Mouse (Mus musculus) A20 (cell line): ENCODE measurements around the gene Necab3.
A peak's percentile ranks its signal among the peaks of the same experiment; 100 is the strongest.

Source experiments
- DNase-seq: peaks from one replicate; pipeline ENCODE4 v3.0.0-alpha.2; 2011; ENCODE audit warnings: low read depth, low spot score

Necab3 gene

GRCm38 (mm10) chr2:154572996-154573395 is 14.3 kb upstream of the Necab3 start:
- DNase-seq, result no peak

- DNase-seq, result no peak
These were observed 13.3 kb upstream of the Necab3 start for GRCm38 (mm10) chr2:154571976-154572375.

DNA sequence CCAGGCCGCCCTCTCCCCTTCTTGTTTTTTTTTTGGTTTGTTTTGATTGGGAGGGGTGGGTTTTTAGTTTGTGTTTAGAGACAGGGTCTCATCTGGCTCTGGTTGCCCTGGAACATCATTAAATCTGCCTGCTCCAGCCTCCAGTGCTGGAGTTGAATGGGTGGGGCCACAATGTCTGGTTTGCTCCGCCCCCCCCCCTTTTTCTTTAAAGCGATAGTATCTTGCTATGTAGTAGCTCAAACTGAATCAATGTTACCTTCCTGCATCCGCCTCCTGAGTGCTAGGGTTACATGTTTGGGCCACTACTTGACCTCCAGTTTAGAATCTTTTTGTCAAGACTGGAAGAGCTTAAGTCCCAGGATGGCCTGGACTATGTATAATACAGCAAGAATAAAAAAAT is 12.6 kb upstream of the Necab3 start:
- DNase-seq, result peak; percentile 61

GRCm38 (mm10) chr2:154570666-154571065 is 12.0 kb upstream of the Necab3 start:
- DNase-seq, result peak; percentile 66

GRCm38 (mm10) chr2:154569836-154570286 is 11.2 kb upstream of the Necab3 start, which contains the start of gene E2f1:
Gene E2f1, minus strand, starts transcription at chr2:154569892.
- peak; percentile 99 for DNase-seq

GRCm38 (mm10) chr2:154569071-154569748 is 10.5 kb upstream of the Necab3 start:
- DNase-seq, result peak; percentile 92

- no peak for DNase-seq
These were observed 9.8 kb upstream of the Necab3 start for GRCm38 (mm10) chr2:154568329-154569070.

DNA sequence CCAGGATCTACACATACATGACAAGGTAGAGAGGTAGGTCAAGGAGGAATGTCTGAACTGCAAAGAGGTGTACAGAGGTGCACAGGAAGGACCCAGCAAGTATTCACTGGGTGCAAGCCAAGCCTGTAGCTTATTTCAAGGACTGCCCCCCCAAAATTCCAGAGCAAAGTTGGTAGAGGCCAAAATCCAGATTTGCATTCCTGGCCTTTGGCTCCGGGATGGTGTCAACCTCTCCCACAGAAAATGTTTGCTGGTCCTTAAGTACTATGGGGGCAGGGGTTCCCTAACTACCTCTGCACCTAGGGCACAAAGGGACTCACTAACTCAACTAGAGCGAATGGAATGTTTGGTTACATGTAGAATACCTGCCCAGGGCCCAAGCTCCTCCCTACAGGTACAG is 9.1 kb upstream of the Necab3 start:
- DNase-seq, result no peak

DNA sequence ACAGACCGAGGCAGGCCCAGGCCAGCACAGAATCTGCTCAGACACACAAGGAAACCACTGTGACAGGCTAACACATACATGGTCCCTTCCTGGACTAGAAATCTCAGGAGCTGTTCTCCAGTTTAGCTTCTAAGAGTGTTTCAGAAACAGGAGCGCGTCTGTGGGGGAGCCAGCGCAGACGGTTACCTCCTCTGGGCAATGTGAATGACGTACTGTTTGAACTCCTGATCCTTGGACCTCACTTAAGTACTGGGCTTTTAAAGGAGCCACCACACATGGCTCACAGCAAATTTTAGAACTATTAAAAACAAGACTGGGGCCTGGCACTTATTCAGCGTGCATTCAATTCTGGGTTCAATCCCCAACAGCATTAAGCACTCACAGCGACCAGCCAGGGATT is 8.0 kb upstream of the Necab3 start:
- DNase-seq, result no peak

- no peak for DNase-seq
These were observed 6.9 kb upstream of the Necab3 start for GRCm38 (mm10) chr2:154565562-154565961.

DNA sequence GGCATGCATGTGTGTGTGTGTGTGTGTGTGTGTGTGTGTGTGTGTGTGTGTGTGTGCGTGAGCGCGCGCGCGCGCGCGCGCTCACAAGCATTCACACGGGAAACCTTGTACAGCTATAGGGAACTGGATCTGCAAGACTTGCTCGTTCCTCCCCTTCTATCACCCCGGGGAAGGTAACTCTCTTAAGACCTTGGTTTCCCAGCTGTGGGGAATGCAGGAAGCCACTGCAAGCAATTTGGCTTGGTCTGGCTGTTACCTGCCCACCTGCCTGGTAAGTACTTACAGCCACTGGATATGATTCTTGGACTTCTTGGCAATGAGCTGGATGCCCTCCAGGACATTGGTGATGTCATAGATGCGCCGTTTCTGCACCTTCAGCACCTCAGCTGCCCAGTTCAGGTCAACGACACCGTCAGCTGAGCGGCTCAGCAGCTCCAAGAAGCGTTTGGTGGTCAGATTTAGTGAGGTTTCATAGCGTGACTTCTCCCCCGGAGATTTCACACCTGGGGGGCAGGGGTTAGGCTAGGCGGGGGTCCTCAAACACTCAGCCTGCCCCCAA is 5.0 kb upstream of the Necab3 start:
- no peak for DNase-seq

DNA sequence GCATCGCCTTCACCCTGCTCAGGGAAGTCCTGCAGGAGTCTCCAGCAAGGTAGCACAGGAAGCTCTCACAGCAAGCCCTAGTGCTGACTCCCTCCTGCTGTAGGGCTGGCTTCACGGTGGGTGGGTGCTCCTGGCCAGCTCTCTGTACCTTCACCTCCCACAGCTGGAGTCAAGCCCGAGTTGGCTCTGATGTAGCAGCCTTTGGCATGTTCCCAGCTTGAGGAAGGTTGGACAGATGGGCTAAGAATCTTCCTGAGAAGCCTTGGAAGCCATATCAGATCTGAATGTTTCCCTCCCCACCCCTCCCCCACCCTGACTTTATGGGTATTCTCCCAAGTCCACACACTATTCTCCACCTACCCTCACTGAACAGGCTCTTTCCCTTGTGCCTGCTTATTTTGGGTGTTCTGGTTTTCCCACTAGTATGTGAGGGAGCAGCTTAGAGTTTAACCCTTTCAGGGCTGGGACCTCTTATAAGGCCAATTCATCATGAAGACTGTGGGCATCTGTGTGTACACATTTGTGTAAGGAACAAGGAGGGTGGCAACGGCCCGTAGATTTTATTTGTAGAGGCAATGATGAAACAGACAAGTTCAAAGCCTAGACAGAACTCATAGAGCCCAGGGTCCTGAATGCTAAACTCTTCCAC is 1.4 kb downstream of the Necab3 start:
- DNase-seq, result no peak

- no peak for DNase-seq
These were observed 3.5 kb downstream of the Necab3 start for GRCm38 (mm10) chr2:154555235-154555634.

DNA sequence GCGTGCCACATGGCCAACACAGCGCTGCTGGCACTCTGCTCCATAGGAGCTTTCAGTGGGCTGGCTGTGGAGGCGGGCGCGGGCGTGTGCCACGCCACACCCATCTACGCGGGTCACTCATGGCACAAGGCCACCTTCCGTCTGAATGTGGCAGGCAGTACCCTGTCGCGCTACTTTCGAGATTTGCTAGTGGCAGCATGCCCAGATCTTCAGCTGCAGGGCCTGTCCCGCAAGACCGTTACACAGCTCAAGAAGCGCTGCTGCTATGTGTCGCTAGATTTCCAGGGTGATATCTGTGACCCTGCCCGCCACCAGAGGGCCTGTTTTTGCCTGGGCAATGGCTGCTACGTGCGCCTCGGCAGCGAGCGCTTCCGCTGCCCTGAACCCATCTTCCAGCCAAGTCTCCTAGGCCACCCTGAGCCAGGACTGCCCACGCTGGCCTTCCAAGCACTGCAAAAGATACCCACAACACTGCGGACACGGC is 6.2 kb downstream of the Necab3 start:
- DNase-seq, result no peak

DNA sequence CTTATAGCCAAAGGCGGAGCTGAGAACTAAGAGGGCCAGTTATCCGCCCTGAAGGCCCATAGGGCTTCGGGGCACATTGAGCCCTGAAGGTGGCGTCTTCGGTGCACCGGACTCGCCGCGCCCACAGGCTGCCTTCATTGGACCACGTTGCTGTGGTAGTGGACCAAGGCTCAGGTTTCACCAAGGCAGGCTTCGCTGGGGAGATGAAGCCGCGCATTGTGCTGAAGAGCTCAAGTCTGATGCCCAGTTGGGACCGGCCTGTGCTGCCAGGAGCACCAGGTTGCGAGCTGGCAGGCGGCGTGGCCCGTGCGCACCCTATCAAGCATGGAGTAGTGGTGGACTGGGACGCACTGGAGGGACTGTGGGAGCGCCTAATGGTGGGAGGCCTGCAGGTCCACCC is 6.8 kb downstream of the Necab3 start:
- DNase-seq, result no peak

- no peak for DNase-seq
These were observed 7.2 kb downstream of the Necab3 start, which contains the start of gene Actl10 for GRCm38 (mm10) chr2:154551476-154551875. Gene Actl10, plus strand, starts transcription at chr2:154551776.

DNA sequence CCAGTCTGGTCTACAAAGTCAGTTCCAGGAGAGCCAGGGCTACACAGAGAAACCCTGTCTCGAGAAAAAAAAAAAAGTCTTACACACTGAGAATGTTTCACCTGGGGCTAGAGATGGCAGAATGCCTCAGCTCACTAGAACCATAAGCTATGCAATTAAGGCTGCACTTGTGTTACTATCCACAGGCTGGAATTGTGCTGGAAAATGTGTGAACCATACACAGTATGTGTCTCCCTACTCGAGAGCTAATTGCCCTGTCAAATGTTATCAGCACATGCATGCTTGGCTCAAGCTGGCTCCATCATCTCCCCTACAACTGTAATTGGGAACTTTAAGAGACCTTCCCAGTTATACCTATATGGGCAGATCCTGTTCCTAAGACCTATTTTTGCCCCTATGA is 7.8 kb downstream of the Necab3 start:
- DNase-seq, result no peak

DNA sequence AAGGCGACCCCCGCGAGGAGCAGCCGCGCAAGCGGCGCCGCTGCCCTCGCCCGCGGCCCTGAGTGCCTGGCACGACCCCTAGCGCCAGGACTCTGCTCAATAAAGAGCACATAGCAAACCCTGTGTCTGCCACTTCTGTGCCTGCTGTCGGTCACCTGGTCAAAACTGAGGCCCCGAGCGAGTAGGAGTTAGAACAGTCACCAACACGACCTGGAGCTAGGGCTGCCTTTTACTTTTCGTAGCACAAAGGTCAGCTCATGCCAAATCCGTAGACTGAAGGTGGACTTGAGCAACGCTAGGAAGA is 8.9 kb downstream of the Necab3 start:
- DNase-seq, result no peak

DNA sequence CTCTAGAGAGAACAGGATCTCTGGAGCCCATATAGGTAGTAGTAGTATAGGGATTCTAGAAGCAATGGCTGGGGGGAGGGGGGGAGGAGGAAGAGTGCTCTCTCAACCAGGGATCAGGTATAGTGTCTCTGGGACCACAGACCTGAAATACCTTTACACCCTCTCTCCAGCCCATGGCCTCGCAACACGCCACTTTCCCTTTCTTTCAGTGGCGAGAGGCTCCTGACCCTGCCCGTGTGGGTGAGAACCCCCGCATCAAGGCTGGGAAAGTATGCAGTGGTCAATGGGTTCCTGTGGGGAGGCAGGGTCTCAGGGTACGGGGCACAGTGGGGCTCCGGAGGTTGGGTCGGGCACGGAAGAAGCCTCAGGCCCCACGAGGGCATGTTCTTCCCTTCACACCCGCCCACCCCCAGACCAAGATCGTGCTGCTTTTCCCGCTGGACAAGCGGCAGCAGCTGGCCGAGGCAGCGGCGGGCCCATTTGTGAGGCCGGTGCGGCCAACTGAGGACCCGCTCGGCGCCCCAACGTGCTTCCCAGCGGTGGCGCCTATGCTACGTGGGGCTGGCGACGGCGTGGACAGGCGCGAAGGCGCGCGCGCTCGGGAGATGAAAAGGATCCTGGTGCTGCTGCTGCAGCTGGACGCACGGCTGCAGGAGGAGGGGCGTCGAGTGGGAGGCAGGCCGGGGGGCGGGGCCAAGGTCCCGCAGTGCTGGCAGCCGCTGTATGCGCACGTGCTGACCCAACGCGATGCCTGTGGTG is 9.4 kb downstream of the Necab3 start:
- peak; percentile 75 for DNase-seq

- DNase-seq, result no peak
These were observed 10.0 kb downstream of the Necab3 start for GRCm38 (mm10) chr2:154548688-154549087.

- no peak for DNase-seq
These were observed 12.0 kb downstream of the Necab3 start, which contains the start of gene 1700003F12Rik for GRCm38 (mm10) chr2:154546711-154547110. Gene 1700003F12Rik, plus strand, starts transcription at chr2:154547085.
